Mouse (Mus musculus) stomach, embryonic 15.5 days (tissue): ENCODE measurements at regions not wholly inside any gene's neighbourhood (a gene's known extent, or its start where the extent isn't known, plus 50 kb on each side); places are given as distances from the start of the nearest gene placed in this dataset.
"Not testable (repeated sequence)": the region's sequence is repeated elsewhere in the genome, so short reads cannot be mapped to it uniquely, and the experiment has no call there.

Experiments used
- ATAC-seq: fragments of 200-750 bp; cut with Nextera tagmentation; 2 replicates; pipeline ENCODE4 v1.8.0; 2017; ENCODE audit warnings: low read depth, moderate number of reproducible peaks, moderate TSS enrichment; ENCODE audit not compliant: insufficient read depth, low FRiP score
- H3K27ac ChIP-seq: fragments of 300-500 bp; sonication (generic); 2 replicates; pipeline ENCODE4 v1.5.1; 2015; ENCODE audit warnings: mild to moderate bottlenecking, inconsistent platforms
- H3K27me3 ChIP-seq: fragments of 300-500 bp; sonication (generic); replicated peaks from 2 replicates; pipeline ENCODE4 v1.6.1; 2015; ENCODE audit warnings: inconsistent platforms
- H3K36me3 ChIP-seq: fragments of 300-500 bp; sonication (generic); 2 replicates; pipeline ENCODE4 v1.6.1; 2015; ENCODE audit warnings: inconsistent platforms
- H3K4me1 ChIP-seq: fragments of 300-500 bp; sonication (generic); 2 replicates; pipeline ENCODE4 v1.6.1; 2015; ENCODE audit warnings: inconsistent platforms
- H3K4me2 ChIP-seq: fragments of 300-500 bp; sonication (generic); 2 replicates; pipeline ENCODE4 v1.6.1; 2015; ENCODE audit warnings: mild to moderate bottlenecking, inconsistent platforms
- H3K4me3 ChIP-seq: fragments of 300-500 bp; sonication (generic); replicated peaks from 2 replicates; pipeline ENCODE4 v1.5.1; 2015; ENCODE audit warnings: inconsistent platforms
- H3K9ac ChIP-seq: fragments of 300-500 bp; sonication (generic); 2 replicates; pipeline ENCODE4 v1.6.1; 2015; ENCODE audit warnings: inconsistent platforms
- H3K9me3 ChIP-seq: fragments of 300-500 bp; sonication (generic); 2 replicates; pipeline ENCODE4 v1.6.1; 2016; ENCODE audit warnings: inconsistent platforms
- WGBS: fragments of 180-500 bp; shearing (Covaris S2); methylation state at CpG from one replicate; pipeline ENCODE4 v1.1.7; 2015; 5-methylcytosine and 5-hydroxymethylcytosine counted together

DNA sequence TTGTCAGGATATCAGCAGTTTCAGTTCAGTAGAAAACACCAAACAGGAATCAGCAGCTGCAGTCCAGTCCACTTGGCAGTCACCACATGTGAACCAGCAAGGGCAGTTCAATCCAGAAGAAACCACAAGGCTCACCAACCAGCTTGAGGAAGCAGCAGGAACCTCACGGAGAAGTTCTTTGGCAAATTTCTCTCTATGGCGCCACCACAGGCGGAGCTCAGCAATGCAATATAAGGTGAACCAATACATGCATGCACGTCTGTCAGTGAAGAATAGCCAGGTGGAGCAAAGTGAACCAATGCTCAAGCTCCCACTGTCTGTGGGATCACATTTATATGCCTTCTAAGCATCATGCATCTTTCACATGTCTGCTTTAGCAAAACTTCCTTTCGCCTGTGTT lies 132.9 kb downstream of the Tomm20 start:
- H3K4me1 ChIP-seq = 0 out of 2 replicates have a peak, but pooled peaks cover 2% of the 10 kb centered on the region
- H3K9me3 ChIP-seq = no peaks in the 10 kb centered on the region
- H3K4me3 ChIP-seq = no peak overlapping the region
- 93% methylated on average over 5 of the region's 5 CpGs for WGBS
- H3K27ac ChIP-seq = no peak overlapping the region
- H3K9ac ChIP-seq = no peak overlapping the region
- no peaks in the 10 kb centered on the region for H3K27me3 ChIP-seq
- H3K36me3 ChIP-seq = no peaks in the 10 kb centered on the region
- ATAC-seq = no peak
- no peak overlapping the region for H3K4me2 ChIP-seq

DNA sequence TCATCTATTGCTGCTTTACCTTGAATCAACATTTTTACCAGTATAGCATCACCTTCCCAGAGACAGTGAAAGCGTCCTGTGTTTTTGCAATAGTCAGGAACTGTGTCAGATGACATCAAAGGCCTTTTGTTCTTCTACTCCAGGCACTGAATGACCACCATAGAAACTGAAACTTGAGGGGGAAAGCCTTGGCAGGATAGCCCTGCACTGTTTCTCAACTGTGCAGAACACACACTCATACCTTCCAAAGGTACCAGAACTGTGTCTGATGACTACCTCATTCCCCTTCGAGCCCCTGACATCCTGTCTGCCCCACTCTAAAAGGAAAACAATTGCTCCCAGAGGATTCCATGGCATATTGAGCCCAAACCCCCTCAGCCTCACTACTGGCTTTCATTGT lies 134.3 kb downstream of the Tomm20 start:
- not testable (repeated sequence) for H3K27me3 ChIP-seq, H3K36me3 ChIP-seq, ATAC-seq, H3K4me3 ChIP-seq, H3K9me3 ChIP-seq, H3K4me2 ChIP-seq, H3K9ac ChIP-seq, H3K4me1 ChIP-seq, H3K27ac ChIP-seq
- 66% methylated on average over 2 of the region's 2 CpGs for WGBS

- Histone ChIP-seq H3K9me3 (no peaks in the 10 kb centered on the region), H3K4me3 (no peak overlapping the region), H3K9ac (no peak overlapping the region), H3K27me3 (no peaks in the 10 kb centered on the region), H3K4me2 (no peak overlapping the region), H3K4me1 (peaks cover 9% of the 10 kb centered on the region), H3K36me3 (no peaks in the 10 kb centered on the region), H3K27ac (no peak overlapping the region)
- WGBS = 82% methylated on average over 5 of the region's 5 CpGs
- no peak for ATAC-seq
Observed at GRCm38 (mm10) chr8:126810516-126810915, 135.1 kb downstream of the Tomm20 start.

DNA sequence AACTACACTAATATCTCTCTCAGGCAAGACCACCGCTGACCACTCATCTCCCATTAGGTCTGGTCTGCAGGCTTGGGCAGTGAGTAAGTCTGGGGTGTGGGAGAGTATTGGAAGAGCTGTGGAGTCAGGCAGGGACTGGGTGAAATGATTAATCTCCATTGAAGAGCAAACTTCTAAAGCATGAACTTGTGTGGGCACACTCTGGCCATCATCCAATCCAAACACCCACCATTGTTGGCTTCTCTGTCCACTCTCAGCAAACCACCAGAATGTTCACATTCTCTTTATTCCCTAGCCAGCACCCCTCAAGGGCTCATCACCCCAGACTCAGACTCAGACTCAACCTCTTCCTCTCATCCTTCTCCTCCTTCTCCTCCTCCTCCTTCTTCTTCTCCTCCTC lies 136.3 kb downstream of the Tomm20 start:
- Histone ChIP-seq H3K36me3 (no peaks in the 10 kb centered on the region), H3K4me3 (no peak overlapping the region), H3K4me1 (peaks cover 14% of the 10 kb centered on the region), H3K9ac (no peak overlapping the region), H3K4me2 (no peak overlapping the region), H3K27ac (no peak overlapping the region), H3K9me3 (no peaks in the 10 kb centered on the region), H3K27me3 (no peaks in the 10 kb centered on the region)
- ATAC-seq = no peak
- WGBS = 86% methylated on average over 1 of the region's 1 CpGs

GRCm38 (mm10) chr8:126808496-126808895 lies 137.1 kb downstream of the Tomm20 start:
- Histone ChIP-seq H3K9ac (no peak overlapping the region), H3K4me1 (peaks cover 14% of the 10 kb centered on the region), H3K27me3 (no peaks in the 10 kb centered on the region), H3K9me3 (no peaks in the 10 kb centered on the region), H3K36me3 (no peaks in the 10 kb centered on the region), H3K4me3 (no peak overlapping the region), H3K27ac (no peak overlapping the region), H3K4me2 (no peak overlapping the region)
- no peak for ATAC-seq
- 84% methylated on average over 4 of the region's 4 CpGs for whole genome bisulfite sequencing

DNA sequence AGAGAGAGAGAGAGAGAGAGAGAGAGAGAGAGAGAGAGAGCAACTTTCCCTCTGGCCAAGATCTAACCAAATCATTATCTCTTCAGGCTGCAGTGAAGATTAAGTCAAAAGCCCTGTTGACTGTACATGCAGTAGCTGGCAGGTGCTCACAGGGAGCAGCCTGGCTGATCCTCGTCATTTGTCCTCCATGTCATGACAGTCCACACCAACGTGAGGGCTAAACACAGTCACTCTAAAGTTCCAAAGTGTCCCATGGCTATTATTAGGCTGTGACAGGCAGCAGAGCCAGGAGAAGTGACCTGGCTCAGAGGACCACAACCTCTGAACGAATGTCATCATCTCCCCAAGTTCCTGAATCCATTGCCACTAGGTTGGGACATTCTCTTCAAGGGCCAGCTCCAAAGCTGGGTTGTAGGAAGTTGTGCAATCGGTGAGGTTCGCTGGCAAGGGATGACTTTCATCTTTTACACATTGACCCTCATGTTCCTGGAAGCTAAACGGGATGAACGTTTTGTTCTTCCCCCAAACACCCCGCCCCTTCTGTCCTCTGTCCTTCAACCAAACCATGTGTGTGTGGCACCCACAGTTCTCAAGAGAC lies 138.4 kb downstream of the Tomm20 start:
- ATAC-seq = no peak
- Histone ChIP-seq H3K9me3 (no peaks in the 10 kb centered on the region), H3K4me3 (no peak overlapping the region), H3K4me1 (peaks cover 14% of the 10 kb centered on the region), H3K27ac (no peak overlapping the region), H3K36me3 (no peaks in the 10 kb centered on the region), H3K9ac (no peak overlapping the region), H3K4me2 (no peak overlapping the region), H3K27me3 (no peaks in the 10 kb centered on the region)
- 62% methylated on average over 8 of the region's 8 CpGs for WGBS

DNA sequence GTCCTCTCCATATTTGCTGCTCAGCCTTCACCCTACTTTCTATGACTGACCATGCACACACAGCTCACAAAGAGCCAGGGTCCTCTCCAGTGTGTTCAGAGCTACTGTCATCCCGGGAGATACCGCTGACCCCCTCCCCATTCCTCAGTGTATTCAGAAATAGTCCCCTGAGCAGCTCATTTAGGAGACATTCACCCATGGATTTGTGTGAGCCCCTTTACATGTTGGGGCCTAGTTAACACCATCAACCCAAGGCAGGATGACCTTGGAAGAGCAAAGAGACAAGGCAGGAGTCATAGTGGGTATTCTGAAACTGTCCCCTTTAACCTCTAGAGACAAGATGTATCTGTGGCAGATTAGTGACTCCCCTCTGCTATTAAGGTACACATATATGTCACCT lies 139.1 kb downstream of the Tomm20 start:
- H3K4me3 ChIP-seq = no peak overlapping the region
- peak overlapping the region; percentile 82 for H3K27ac ChIP-seq
- WGBS = 85% methylated on average over 2 of the region's 2 CpGs
- H3K36me3 ChIP-seq = no peaks in the 10 kb centered on the region
- no peak overlapping the region for H3K4me2 ChIP-seq
- no peak overlapping the region for H3K9ac ChIP-seq
- no peak for ATAC-seq
- no peaks in the 10 kb centered on the region for H3K9me3 ChIP-seq
- peaks cover 14% of the 10 kb centered on the region for H3K4me1 ChIP-seq
- no peaks in the 10 kb centered on the region for H3K27me3 ChIP-seq

DNA sequence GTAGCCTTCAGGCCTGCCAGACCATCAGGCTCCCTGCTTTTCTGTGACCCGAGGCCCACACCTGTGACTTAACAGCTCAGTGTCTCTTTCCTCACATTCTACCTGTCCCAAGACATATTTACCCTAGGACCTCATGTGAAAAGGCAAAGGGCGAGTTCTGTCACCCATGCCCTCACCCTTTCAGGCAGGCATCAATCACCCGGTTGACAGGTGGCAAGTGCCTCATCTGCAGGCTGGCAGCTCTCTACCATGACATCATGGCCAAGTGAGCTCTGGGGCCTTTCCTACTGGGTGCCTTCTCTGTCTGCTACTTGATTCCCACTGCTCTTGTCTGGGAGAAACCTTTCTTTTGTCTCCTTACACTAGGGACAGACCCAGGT lies 139.5 kb downstream of the Tomm20 start:
- Histone ChIP-seq H3K36me3 (no peaks in the 10 kb centered on the region), H3K27me3 (no peaks in the 10 kb centered on the region), H3K4me3 (no peak overlapping the region), H3K27ac (peak overlapping the region; percentile 82), H3K9me3 (no peaks in the 10 kb centered on the region), H3K9ac (no peak overlapping the region), H3K4me2 (no peak overlapping the region), H3K4me1 (peaks cover 12% of the 10 kb centered on the region)
- 51% methylated on average over 3 of the region's 3 CpGs for WGBS
- 0 out of 2 replicates have a peak, but pooled peaks have one; percentile 9 for ATAC-seq

GRCm38 (mm10) chr8:126805365-126806180 lies 140.1 kb downstream of the Tomm20 start:
- no peak overlapping the region for H3K9ac ChIP-seq
- peak; percentile 37 for ATAC-seq
- 41% methylated on average over 13 of the region's 13 CpGs for WGBS

GRCm38 (mm10) chr8:126804115-126804514 lies 141.5 kb downstream of the Tomm20 start:
- Histone ChIP-seq H3K27me3 (no peaks in the 10 kb centered on the region), H3K4me2 (no peak overlapping the region), H3K36me3 (no peaks in the 10 kb centered on the region), H3K4me1 (peaks cover 12% of the 10 kb centered on the region), H3K4me3 (no peak overlapping the region), H3K27ac (peak overlapping the region; percentile 11; the same call in 1 of the 2 replicates), H3K9ac (no peak overlapping the region), H3K9me3 (no peaks in the 10 kb centered on the region)
- ATAC-seq = no peak
- 70% methylated on average over 7 of the region's 7 CpGs for WGBS

More at GRCm38 (mm10) chr8:126805365-126806180, 140.1 kb downstream of the Tomm20 start:
- Histone ChIP-seq H3K9me3 (no peaks in the 10 kb centered on the region), H3K27ac (peak overlapping the region; percentile 82), H3K4me1 (peaks cover 12% of the 10 kb centered on the region), H3K36me3 (no peaks in the 10 kb centered on the region), H3K27me3 (no peaks in the 10 kb centered on the region), H3K4me3 (no peak overlapping the region), H3K4me2 (no peak overlapping the region)

- Histone ChIP-seq H3K4me1 (peaks cover 12% of the 10 kb centered on the region), H3K27me3 (no peaks in the 10 kb centered on the region), H3K27ac (no peak overlapping the region), H3K9ac (no peak overlapping the region), H3K4me2 (no peak overlapping the region), H3K4me3 (no peak overlapping the region), H3K36me3 (no peaks in the 10 kb centered on the region), H3K9me3 (no peaks in the 10 kb centered on the region)
- WGBS = 65% methylated on average over 4 of the region's 4 CpGs
- ATAC-seq = no peak; the same call in 1 of the 2 replicates
Observed at GRCm38 (mm10) chr8:126802641-126803040, 143.0 kb downstream of the Tomm20 start.

- Histone ChIP-seq H3K9ac (no peak overlapping the region), H3K4me2 (no peak overlapping the region), H3K4me3 (no peak overlapping the region), H3K27ac (no peak overlapping the region), H3K9me3 (no peaks in the 10 kb centered on the region), H3K27me3 (no peaks in the 10 kb centered on the region), H3K36me3 (no peaks in the 10 kb centered on the region), H3K4me1 (peaks cover 9% of the 10 kb centered on the region)
- 58% methylated on average over 6 of the region's 6 CpGs for WGBS
- ATAC-seq = no peak
Observed at GRCm38 (mm10) chr8:126800976-126801375, 144.7 kb downstream of the Tomm20 start.
